Mouse (Mus musculus) adrenal gland, postnatal 4 days (tissue): ENCODE data around the gene Slc39a2. TPM values are rescaled to one million over a fixed set of nuclear protein-coding genes. Genes with fewer than 3 reads are reported as not detected.
A peak's percentile ranks its signal among the peaks of the same experiment; 100 is the strongest.
"Not testable (repeated sequence)": the region's sequence is repeated elsewhere in the genome, so short reads cannot be mapped to it uniquely, and the experiment has no call there.

Experiments used
- DNase-seq, 2 experiments: peaks; one replicate each; pipeline ENCODE4 v3.0.0; 2021 to 2022; ENCODE audit warnings: low spot score in 2 of 2, mixed read lengths in 2 of 2
- long read RNA-seq, 2 experiments: library from polyadenylated mRNA; stranded (forward); transcript quantifications; one replicate each; pipeline ENCODE4 v2.0.0; 2021
- total RNA-seq, 2 experiments: library from RNA; stranded (reverse); gene quantifications; 2 replicates each; pipeline ENCODE4 v1.2.3; 2021

Slc39a2 gene
- under 1 TPM; 0.82 to 0.95 TPM for total RNA-seq
- long read RNA-seq, experiment 1 = 0 reads
- long read RNA-seq, experiment 2 = 0 reads

- no peak for DNase-seq
Measured at GRCm38 (mm10) chr14:51892191-51892939, at the start of gene Slc39a2. Gene Slc39a2 (plus strand): TSS chr14:51892889.

GRCm38 (mm10) chr14:51843882-51844281 lies 48.8 kb upstream of the Slc39a2 start:
- no peak for DNase-seq

DNA sequence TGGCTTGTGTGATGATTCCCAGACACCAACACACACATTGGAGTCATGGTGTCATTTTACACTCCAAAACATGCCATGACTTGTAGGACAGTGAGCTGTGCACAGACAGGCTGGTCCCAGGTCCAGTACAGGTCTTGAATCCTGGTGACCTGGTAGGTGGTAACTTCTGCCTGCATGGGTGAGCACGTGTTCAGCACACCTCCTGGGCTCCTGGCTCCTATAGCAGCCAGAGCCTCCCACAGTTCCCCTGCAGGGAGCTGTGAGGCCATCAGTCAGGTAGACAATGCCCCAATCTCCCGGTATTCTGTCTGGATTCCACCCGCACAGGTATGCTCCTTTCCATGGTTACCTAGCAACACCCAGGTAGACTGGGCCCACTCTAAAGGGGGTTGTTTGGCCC lies 46.1 kb upstream of the Slc39a2 start:
- no peak for DNase-seq

DNA sequence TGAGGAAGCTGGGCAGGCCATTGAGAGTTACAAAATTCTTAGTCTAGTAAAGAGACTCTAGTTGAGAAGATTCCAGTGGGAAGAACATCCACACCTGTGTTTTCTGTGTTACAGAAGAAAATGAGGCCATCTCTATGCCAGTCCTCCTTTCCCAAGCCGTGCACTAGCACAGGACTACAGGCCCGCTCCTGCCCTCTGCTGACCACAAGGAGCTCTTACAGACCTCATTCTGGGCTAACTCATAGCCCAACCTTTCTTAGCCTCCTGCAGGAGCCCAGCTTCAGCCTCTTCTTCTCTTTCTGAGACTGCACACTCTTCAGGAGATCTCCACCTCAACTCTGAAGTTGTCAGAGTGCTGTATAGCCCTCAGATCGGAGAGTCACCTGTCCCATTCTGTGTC lies 41.7 kb upstream of the Slc39a2 start:
- DNase-seq = not testable (repeated sequence)

GRCm38 (mm10) chr14:51853399-51853798 lies 39.3 kb upstream of the Slc39a2 start, which contains the start of gene Ear6:
Gene Ear6 (plus strand): TSS chr14:51853699.
- no peak for DNase-seq

DNA sequence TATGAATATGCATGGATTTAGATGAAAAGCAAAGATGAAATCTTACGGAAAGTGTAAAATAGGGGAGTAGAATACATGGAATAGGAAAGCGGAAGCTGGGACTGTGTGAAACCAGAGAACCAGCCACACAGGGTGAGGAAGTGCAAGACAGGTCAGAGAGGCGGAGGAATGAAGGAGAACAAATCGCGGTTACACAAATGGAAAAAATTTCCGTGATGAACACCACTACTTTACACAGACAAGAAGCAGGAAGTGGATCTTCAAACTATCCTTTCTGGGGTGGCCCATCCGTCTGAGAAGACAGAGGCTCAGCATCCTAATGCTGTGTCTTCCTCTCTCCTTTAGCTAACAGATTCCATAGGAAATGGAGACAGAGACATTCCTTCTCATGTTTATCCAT lies 37.4 kb upstream of the Slc39a2 start:
- not testable (repeated sequence) for DNase-seq

DNA sequence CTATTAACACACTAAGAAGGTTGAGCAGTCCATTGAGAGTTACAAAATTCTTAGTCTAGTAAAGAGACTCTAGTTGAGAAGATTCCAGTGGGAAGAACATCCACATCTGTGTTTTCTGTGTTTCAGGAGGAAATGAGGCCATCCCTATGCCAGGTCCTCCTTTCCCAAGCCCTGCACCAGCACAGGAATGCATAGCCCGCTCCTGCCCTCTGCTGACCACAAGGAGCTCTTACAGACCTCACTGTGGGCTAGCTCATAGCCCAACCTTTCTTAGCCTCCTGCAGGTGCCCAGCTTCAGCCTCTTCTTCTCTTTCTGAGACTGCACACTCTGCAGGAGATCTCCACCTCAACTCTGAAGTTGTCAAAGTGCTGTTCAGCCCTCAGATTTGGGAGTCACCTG lies 29.1 kb upstream of the Slc39a2 start:
- not testable (repeated sequence) for DNase-seq

GRCm38 (mm10) chr14:51870756-51871155 lies 21.9 kb upstream of the Slc39a2 start:
- DNase-seq = no peak

DNA sequence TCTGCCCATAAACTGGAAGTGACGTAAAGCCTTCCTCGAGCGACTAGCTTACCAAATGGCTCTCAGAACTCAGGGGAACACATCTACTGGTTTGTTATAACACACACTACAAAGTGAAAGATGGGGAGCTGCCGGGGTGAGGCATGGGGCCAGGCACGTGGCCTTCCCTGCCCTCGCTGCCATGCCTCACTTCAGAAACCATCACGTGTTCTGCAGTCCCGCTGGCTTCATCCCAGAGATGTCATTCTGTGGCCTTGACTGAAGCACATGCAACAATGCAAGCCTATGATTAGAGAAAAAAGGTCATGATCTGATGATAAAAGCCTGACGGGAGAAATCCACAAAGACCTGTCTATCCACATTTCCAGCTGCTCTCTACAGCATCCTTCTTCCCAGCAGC lies 20.9 kb upstream of the Slc39a2 start:
- no peak for DNase-seq

DNA sequence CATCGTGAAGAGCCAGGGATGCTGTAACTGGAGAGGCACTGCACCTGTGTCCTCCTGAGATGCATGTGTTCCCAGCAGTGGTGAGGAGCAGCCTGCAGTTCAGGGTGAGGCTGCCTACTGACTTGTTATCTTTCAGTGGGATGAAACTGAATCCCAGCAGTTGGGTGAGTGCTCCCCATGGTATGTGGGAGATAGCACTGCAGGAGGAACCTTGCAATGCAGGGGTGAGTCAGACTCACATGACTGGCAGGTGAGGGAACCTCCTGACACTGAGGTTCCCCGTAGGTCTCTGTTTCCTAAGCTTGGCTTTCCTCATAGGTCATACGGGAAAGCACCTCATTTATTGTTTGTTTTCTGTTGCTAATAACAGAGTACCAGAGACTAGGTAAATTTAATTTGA lies 15.2 kb upstream of the Slc39a2 start:
- no peak for DNase-seq

GRCm38 (mm10) chr14:51883527-51884030 lies 9.1 kb upstream of the Slc39a2 start:
- peak in 1 of 2 experiments; percentile 54 for DNase-seq

GRCm38 (mm10) chr14:51884031-51884544 lies 8.6 kb upstream of the Slc39a2 start:
- no peak for DNase-seq

- DNase-seq = peak; percentile 74 to 88
Measured at GRCm38 (mm10) chr14:51884598-51885331, 7.9 kb upstream of the Slc39a2 start, which contains the start of gene Mettl17. Gene Mettl17 (plus strand): TSS chr14:51884842.

GRCm38 (mm10) chr14:51886051-51886450 lies 6.6 kb upstream of the Slc39a2 start:
- no peak for DNase-seq

DNA sequence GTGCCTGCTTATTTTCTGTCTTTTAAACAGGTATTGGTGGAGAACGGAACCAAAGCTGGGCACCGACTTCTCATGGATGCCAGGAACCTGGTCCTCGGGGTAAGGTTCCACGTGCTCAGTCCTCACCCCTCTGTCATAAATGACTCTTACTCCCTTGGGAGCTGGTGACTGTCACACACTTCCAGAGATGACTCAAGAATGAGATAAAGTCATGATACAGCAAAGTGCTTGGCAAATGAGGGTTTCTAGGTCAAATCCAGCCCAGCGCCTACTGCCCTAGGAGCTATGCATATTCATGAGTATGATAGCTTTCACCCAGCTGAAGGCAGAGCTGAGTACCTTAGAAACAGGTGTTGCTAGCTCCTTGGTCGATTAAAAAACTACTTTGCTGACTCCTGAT lies 2.9 kb upstream of the Slc39a2 start:
- no peak for DNase-seq

GRCm38 (mm10) chr14:51893094-51893794 lies 555 bp downstream of the Slc39a2 start:
- DNase-seq = no peak

DNA sequence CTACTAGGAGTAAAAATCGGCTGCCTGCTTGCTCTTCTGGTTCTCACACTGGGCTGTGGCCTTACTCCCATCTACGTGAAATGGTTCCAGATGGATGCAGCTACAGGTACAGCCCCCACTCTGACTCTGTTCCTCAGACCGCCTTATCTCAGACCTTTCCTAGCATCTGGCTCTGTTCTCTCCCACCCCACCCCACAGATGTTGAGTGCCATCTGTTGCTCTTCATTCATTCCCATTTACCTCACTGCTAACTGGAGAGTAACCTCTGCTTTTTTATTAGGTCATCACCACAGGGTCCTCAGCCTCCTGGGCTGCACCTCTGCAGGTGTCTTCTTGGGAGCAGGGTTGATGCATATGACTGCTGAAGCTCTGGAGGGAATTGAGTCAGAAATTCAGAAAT lies 1.1 kb downstream of the Slc39a2 start:
- DNase-seq = no peak

- DNase-seq = no peak
Measured at GRCm38 (mm10) chr14:51895071-51895470, 2.4 kb downstream of the Slc39a2 start.

- DNase-seq = no peak
Measured at GRCm38 (mm10) chr14:51896019-51896418, 3.3 kb downstream of the Slc39a2 start.

- no peak for DNase-seq
Measured at GRCm38 (mm10) chr14:51896539-51897170, 4.0 kb downstream of the Slc39a2 start.

DNA sequence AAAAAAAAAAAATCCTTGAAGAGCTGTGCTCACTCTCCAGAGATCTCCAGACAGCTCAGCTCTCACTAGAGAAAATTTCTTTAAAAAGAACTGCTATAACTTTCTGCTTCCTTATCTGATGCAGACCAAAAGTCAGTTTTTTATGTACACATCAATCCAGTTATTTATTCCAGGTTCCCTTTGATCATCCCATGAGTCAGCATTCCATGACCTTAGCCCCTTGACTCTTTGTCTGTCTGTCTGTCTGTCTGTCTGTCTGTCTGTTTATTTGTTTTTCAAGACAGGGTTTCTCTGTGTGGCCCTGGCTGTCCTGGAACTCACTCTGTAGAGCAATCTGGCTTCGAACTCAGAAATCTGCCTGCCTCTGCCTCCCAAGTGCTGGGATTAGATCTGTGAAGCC lies 6.7 kb downstream of the Slc39a2 start:
- DNase-seq = no peak
